Mouse (Mus musculus): ENCODE data around the gene Smurf1. TPM values are rescaled to one million over a fixed set of nuclear protein-coding genes. Genes with fewer than 3 reads are reported as not detected.

Gene Smurf1
- polyA plus RNA-seq, 1 experiment from 2014 or later = 19.5 TPM

- Histone ChIP-seq H3K9me3 (no peaks in the 10 kb centered on the region), H3K36me3 (no peaks in the 10 kb centered on the region), H3K27ac (no peak overlapping the region), H3K9ac (no peak overlapping the region), H3K4me2 (replicated peaks) (no peak overlapping the region), H3K27me3 (no peaks in the 10 kb centered on the region), H3K4me1 (peaks cover 40% of the 10 kb centered on the region), H3K4me3 (no peak overlapping the region)
- ATAC-seq (ENCODE audit: low FRiP score, low read depth) = no peak
- 88% methylated on average over 5 of the region's 5 CpGs for WGBS
Measured at GRCm38 (mm10) chr5:144950428-144951051, 15.1 kb downstream of the Smurf1 start.

- ATAC-seq (ENCODE audit: low FRiP score, low read depth) = no peak
- WGBS = 83% methylated on average over 4 of the region's 4 CpGs
- Histone ChIP-seq H3K9me3 (no peaks in the 10 kb centered on the region), H3K4me2 (replicated peaks) (no peak overlapping the region), H3K27ac (no peak overlapping the region), H3K4me3 (no peak overlapping the region), H3K36me3 (no peaks in the 10 kb centered on the region), H3K27me3 (no peaks in the 10 kb centered on the region), H3K9ac (no peak overlapping the region), H3K4me1 (peaks cover 42% of the 10 kb centered on the region)
Measured at GRCm38 (mm10) chr5:144949856-144950255, 15.8 kb downstream of the Smurf1 start.

- H3K4me1 ChIP-seq = peaks cover 32% of the 10 kb centered on the region
- H3K36me3 ChIP-seq = no peaks in the 10 kb centered on the region
- no peak overlapping the region for H3K9ac ChIP-seq
- no peak for ATAC-seq (ENCODE audit: low FRiP score, low read depth)
- no peak overlapping the region; the same call in 1 of the 2 replicates for H3K27ac ChIP-seq
- no peak overlapping the region for H3K4me3 ChIP-seq
- H3K4me2 ChIP-seq (replicated peaks) = no peak overlapping the region
- H3K9me3 ChIP-seq = no peaks in the 10 kb centered on the region
- H3K27me3 ChIP-seq = no peaks in the 10 kb centered on the region
- WGBS = 69% methylated on average over 11 of the region's 11 CpGs
Measured at GRCm38 (mm10) chr5:144948422-144948821, 17.2 kb downstream of the Smurf1 start.

DNA sequence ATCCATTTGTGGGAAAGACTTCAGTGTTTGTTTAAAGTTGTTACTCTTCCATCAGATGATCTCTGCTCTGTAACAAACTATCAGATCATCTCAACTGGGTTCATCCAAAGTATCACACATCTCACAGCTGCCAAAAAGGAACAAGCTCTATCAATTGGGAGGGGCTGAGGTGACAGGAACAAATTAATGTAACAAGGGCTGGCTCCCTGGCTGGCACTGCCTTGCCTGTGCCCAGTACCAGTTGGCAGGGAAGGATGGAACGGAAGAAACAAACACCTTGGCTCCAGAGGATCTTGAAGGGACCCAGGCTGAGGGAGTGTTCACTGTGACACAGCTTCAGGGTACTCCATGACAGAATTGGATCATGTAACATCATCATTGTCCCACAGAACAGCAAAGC is 17.6 kb downstream of the Smurf1 start:
- no peak for ATAC-seq (ENCODE audit: low FRiP score, low read depth)
- 77% methylated on average over 1 of the region's 1 CpGs for WGBS
- H3K27ac ChIP-seq = no peak overlapping the region

GRCm38 (mm10) chr5:144946032-144946431 is 19.6 kb downstream of the Smurf1 start:
- no peaks in the 10 kb centered on the region for H3K27me3 ChIP-seq
- no peak overlapping the region for H3K9ac ChIP-seq
- no peak overlapping the region for H3K4me3 ChIP-seq
- no peaks in the 10 kb centered on the region for H3K36me3 ChIP-seq
- WGBS = 63% methylated on average over 4 of the region's 4 CpGs
- peaks cover 32% of the 10 kb centered on the region for H3K4me1 ChIP-seq
- no peaks in the 10 kb centered on the region for H3K9me3 ChIP-seq
- H3K4me2 ChIP-seq (replicated peaks) = no peak overlapping the region
- no peak for ATAC-seq (ENCODE audit: low FRiP score, low read depth)
- no peak overlapping the region for H3K27ac ChIP-seq

More for the DNA sequence above, 17.6 kb downstream of the Smurf1 start:
- Histone ChIP-seq H3K36me3 (no peaks in the 10 kb centered on the region), H3K4me1 (peaks cover 28% of the 10 kb centered on the region), H3K27me3 (no peaks in the 10 kb centered on the region), H3K9me3 (no peaks in the 10 kb centered on the region), H3K4me2 (replicated peaks) (no peak overlapping the region), H3K4me3 (no peak overlapping the region), H3K9ac (no peak overlapping the region)

DNA sequence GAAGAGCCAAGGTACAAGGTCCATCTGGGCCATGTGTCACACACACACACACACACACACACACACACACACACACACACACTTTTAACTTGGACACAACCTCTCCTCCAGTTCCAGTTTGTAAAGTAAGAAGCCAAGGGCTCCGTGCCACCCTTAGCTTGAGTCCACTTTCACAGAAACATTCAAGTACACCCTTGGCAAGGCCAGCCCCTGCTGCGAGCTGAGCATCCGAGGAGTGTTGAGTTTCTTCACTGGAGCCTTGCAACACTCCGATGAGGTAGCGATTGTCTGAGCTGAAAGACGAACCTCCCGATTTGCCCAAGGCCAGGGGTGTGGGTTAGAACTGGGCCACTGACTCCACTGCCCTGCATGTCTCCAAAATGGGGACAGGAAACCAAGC is 20.7 kb downstream of the Smurf1 start:
- Histone ChIP-seq H3K9ac (no peak overlapping the region), H3K36me3 (no peaks in the 10 kb centered on the region), H3K27ac (no peak overlapping the region), H3K27me3 (no peaks in the 10 kb centered on the region), H3K4me3 (no peak overlapping the region), H3K4me2 (replicated peaks) (no peak overlapping the region), H3K9me3 (no peaks in the 10 kb centered on the region), H3K4me1 (peaks cover 34% of the 10 kb centered on the region)
- WGBS = 87% methylated on average over 7 of the region's 7 CpGs
- no peak for ATAC-seq (ENCODE audit: low FRiP score, low read depth)

DNA sequence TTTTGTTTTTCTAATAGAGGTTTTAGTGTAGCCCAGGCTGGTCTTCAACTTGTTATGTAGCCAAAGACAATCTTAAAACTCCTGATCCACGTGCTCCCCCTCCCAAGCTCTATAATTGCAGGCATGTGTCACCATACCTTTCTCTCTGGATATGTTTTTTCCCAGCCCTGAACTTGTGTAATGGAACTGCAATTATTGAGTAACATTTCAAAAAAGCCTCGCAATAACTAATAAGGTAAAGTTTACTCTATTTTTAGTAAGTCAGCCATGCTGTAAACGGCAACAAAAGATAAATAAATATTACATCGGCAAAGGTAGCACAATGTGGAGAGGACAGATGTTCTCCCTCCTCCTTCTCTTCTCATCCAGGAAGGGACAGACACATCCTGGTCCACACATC is 21.3 kb downstream of the Smurf1 start:
- H3K9me3 ChIP-seq = no peaks in the 10 kb centered on the region
- WGBS = 82% methylated on average over 4 of the region's 4 CpGs
- no peak for ATAC-seq (ENCODE audit: low FRiP score, low read depth)
- no peak overlapping the region for H3K4me2 ChIP-seq (replicated peaks)
- no peak overlapping the region for H3K9ac ChIP-seq
- H3K36me3 ChIP-seq = no peaks in the 10 kb centered on the region
- H3K4me3 ChIP-seq = no peak overlapping the region
- H3K27me3 ChIP-seq = no peaks in the 10 kb centered on the region
- peaks cover 30% of the 10 kb centered on the region for H3K4me1 ChIP-seq
- no peak overlapping the region for H3K27ac ChIP-seq

DNA sequence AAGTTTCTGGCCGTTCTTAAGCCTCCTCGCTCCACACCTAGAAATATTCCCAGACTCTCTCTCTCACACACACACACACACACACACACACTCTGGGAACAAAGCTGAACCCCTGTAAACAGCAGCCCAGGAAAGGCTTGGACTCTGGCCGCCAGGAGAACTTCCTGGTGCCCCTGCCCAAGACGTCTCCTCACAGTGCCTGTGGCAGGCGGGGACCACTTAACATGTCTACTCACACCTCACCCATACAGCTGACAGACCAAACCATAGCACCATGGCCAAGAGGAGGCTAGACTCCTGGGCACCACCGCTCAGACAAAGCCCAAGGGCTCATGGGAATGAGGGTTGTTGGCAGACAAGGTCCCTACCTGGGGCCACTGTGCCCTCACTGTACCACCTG is 22.3 kb downstream of the Smurf1 start:
- 86% methylated on average over 6 of the region's 6 CpGs for WGBS
- Histone ChIP-seq H3K36me3 (no peaks in the 10 kb centered on the region), H3K9me3 (no peaks in the 10 kb centered on the region), H3K9ac (no peak overlapping the region), H3K4me3 (no peak overlapping the region), H3K27me3 (no peaks in the 10 kb centered on the region), H3K4me2 (replicated peaks) (no peak overlapping the region), H3K4me1 (peaks cover 20% of the 10 kb centered on the region), H3K27ac (no peak overlapping the region)
- ATAC-seq (ENCODE audit: low FRiP score, low read depth) = no peak

DNA sequence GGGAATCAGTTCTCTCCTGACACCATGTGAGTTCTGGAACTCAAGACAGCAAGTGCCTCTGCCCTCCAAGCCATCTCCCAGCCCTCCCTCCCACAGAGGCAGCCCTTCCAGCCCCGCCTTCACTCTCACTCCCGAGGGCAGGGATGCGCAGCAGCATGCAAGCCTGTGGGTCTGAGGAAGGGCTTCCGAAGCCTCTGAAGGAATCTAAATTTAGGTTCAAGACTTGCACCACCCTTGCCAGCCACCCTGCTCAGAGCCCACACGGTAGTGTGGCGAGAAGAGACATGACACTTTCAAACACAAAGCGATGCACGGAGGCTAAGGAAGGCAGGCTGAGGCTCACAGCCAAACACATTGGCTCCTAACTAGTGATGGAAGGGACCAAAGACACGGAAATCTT is 23.2 kb downstream of the Smurf1 start:
- Histone ChIP-seq H3K36me3 (no peaks in the 10 kb centered on the region), H3K27ac (no peak overlapping the region), H3K4me3 (no peak overlapping the region), H3K27me3 (no peaks in the 10 kb centered on the region), H3K9ac (no peak overlapping the region), H3K4me1 (peaks cover 16% of the 10 kb centered on the region), H3K4me2 (replicated peaks) (no peak overlapping the region), H3K9me3 (no peaks in the 10 kb centered on the region)
- 81% methylated on average over 9 of the region's 9 CpGs for WGBS
- no peak for ATAC-seq (ENCODE audit: low FRiP score, low read depth)

DNA sequence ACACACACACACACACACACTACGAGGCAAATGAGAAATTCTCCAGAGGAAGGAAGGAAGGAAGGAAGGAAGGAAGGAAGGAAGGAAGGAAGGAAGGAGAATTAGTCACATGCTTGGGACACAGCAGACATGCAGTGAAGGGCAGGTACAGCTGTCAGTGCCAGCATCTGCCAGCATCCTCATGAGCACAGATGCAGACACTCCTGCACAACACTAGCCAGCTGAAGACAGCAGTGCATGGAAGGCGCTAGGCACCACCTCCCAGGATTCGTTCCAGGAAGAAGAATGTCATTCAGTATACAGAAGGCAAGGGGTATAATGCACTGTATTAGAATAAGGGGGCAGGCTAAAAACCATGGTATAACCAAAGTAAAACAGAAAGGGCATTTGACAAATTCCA is 24.7 kb downstream of the Smurf1 start:
- H3K9ac ChIP-seq = no peak overlapping the region
- WGBS = 76% methylated on average over 2 of the region's 3 CpGs
- no peak overlapping the region for H3K4me2 ChIP-seq (replicated peaks)
- no peaks in the 10 kb centered on the region for H3K9me3 ChIP-seq
- no peak overlapping the region for H3K4me3 ChIP-seq
- peaks cover 21% of the 10 kb centered on the region for H3K4me1 ChIP-seq
- no peak overlapping the region for H3K27ac ChIP-seq
- ATAC-seq (ENCODE audit: low FRiP score, low read depth) = peak; percentile 28
- no peaks in the 10 kb centered on the region for H3K27me3 ChIP-seq
- H3K36me3 ChIP-seq = no peaks in the 10 kb centered on the region

- no peak overlapping the region for H3K9ac ChIP-seq
- ATAC-seq (ENCODE audit: low FRiP score, low read depth) = no peak
- no peak overlapping the region for H3K4me3 ChIP-seq
- H3K4me2 ChIP-seq (replicated peaks) = no peak overlapping the region
- no peak overlapping the region for H3K27ac ChIP-seq
- no peaks in the 10 kb centered on the region for H3K27me3 ChIP-seq
- 89% methylated on average over 2 of the region's 2 CpGs for WGBS
- peaks cover 27% of the 10 kb centered on the region for H3K4me1 ChIP-seq
- H3K9me3 ChIP-seq = no peaks in the 10 kb centered on the region
- H3K36me3 ChIP-seq = no peaks in the 10 kb centered on the region
Measured at GRCm38 (mm10) chr5:144937304-144937703, 28.3 kb downstream of the Smurf1 start.

GRCm38 (mm10) chr5:144933486-144933885 is 32.2 kb downstream of the Smurf1 start:
- H3K9ac ChIP-seq = no peak overlapping the region
- no peaks in the 10 kb centered on the region for H3K9me3 ChIP-seq
- no peaks in the 10 kb centered on the region for H3K27me3 ChIP-seq
- 69% methylated on average over 4 of the region's 4 CpGs for WGBS
- no peak for ATAC-seq (ENCODE audit: low FRiP score, low read depth)
- no peak overlapping the region for H3K27ac ChIP-seq
- no peak overlapping the region for H3K4me2 ChIP-seq (replicated peaks)
- no peak overlapping the region for H3K4me3 ChIP-seq
- H3K4me1 ChIP-seq = peaks cover 37% of the 10 kb centered on the region
- no peaks in the 10 kb centered on the region for H3K36me3 ChIP-seq

DNA sequence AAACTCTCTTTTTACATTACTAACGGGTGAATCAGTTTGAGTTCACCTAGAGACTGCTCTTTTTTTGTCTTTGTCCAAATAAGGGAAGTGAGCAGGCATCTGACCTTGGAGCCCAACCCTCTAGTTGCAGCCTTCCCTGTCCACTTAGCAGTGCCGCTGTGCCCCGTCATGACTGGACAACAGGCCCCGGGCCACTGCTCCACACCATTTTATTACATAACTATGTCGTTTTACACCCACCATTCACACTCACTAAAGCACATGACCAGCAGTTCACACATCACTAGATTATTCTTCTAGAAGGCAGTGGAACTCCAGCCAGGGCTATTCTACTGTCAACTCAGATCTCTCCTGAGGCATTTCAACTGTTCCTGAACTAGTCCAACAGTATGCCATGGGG is 33.8 kb downstream of the Smurf1 start:
- H3K27ac ChIP-seq = no peak overlapping the region
- no peak overlapping the region for H3K4me3 ChIP-seq
- H3K4me2 ChIP-seq (replicated peaks) = no peak overlapping the region
- H3K36me3 ChIP-seq = no peaks in the 10 kb centered on the region
- no peak for ATAC-seq (ENCODE audit: low FRiP score, low read depth)
- H3K27me3 ChIP-seq = no peaks in the 10 kb centered on the region
- peaks cover 38% of the 10 kb centered on the region for H3K4me1 ChIP-seq
- H3K9me3 ChIP-seq = no peaks in the 10 kb centered on the region
- H3K9ac ChIP-seq = no peak overlapping the region
- 76% methylated on average over 5 of the region's 5 CpGs for WGBS

Data from limb, embryonic 13.5 days (tissue).